Mouse (Mus musculus): Measurements from ENCODE around the gene Mylk.
"Not testable (repeated sequence)": the region's sequence is repeated elsewhere in the genome, so short reads cannot be mapped to it uniquely, and the experiment has no call there.

Mylk gene

DNA sequence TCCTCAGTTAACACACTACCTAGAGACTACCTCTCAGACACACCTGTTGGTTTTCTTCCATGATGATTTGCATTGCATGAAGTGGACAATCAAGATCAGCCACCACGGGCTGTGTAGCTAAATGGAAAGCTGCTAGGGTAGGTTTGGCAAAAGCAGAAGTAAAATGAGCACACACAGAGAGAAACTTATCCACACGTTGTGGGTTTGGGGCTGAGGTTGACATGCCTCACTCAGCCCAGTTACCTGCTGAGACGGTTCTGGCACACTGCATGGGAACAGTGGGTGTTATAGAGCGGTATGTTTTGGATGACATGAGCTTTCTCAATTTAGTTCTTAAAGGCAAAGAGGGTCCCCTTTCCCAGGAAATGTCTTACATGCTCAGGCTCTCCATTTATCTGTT is 25.1 kb downstream of the Mylk start:
- no peak for DNase-seq

- DNase-seq, result no peak
Observed at GRCm38 (mm10) chr16:34772445-34773032, 27.5 kb downstream of the Mylk start.

DNA sequence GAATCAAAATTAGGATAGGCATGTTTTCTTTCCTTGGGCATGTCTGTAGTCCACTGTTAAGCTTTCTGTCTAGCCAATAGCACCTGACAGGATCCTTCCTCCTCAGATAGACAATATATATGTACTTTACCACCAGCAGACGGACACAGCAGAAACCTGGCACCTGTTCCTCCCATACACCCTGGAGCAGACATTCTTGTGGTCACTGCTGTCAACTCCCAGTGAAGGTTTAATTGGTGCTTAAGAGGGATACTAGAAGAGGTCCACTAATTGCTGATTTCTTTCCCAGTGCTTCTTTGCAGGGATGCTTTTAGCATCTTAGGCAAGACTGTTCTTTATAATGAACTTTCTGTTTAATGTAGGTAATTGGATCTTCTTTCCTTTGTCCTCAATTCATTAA is 37.4 kb downstream of the Mylk start:
- no peak for DNase-seq

- no peak for DNase-seq
Observed at GRCm38 (mm10) chr16:34783536-34783935, 38.5 kb downstream of the Mylk start.

GRCm38 (mm10) chr16:34784675-34785074 is 39.7 kb downstream of the Mylk start:
- DNase-seq, result peak; percentile 28 to 59

DNA sequence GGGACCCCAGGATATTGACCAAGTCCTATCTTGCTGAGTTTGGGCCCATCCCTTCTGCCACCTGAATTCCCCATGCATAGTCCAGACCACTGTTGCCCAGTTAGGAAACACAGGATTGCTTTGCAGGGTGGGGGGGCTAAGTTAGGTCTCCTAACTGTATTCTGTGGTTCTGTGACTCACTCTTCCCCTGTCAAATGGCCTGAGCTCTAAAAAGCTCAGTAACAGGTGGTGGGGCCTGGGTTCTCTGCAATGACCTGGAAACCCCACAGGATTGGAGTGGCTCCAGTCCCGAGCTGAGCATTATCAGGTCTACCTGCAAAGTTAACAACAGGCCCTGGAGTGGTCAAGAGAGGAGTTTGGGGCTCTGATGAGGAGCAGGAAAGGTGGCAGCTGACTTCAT is 47.5 kb downstream of the Mylk start:
- DNase-seq, result no peak

DNA sequence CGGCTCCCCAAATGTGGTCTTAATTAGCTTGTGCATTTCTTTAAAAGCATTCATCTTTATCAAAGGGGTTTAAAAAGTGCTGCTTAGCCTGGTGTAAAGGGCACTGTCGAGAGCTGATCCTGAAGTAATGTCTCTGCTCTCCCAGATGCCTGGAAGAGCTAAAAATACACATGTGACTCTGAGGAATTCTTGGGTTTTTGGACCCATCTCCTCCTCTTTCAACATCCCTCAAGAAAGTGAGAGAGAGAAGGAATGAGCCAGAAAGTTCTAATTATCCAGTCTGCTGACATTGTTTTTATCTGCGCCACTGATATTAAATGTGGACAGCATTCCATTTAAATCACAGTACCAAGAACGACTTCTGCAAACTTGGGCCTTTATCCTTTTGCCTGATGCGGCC is 48.0 kb downstream of the Mylk start:
- DNase-seq, result no peak

DNA sequence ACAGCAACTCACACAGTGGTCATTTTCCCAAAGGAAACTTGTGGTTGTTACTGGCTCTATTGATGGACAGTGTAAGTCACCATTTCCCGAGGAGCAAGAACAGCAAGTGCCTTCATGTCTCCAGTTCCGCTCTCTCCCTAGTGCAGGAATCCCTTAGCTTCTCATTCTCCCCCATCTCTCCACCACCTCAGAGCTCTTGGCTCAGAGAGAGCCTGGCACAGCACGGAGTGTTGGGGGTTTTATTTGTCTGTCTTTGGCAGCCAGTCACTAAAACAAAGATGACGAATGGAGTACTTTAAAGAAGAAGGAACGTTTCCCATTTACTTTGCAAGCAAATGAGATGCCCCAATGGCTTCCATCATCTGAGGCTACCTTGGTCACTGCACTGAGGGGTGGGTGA is 56.2 kb downstream of the Mylk start:
- DNase-seq, result no peak

DNA sequence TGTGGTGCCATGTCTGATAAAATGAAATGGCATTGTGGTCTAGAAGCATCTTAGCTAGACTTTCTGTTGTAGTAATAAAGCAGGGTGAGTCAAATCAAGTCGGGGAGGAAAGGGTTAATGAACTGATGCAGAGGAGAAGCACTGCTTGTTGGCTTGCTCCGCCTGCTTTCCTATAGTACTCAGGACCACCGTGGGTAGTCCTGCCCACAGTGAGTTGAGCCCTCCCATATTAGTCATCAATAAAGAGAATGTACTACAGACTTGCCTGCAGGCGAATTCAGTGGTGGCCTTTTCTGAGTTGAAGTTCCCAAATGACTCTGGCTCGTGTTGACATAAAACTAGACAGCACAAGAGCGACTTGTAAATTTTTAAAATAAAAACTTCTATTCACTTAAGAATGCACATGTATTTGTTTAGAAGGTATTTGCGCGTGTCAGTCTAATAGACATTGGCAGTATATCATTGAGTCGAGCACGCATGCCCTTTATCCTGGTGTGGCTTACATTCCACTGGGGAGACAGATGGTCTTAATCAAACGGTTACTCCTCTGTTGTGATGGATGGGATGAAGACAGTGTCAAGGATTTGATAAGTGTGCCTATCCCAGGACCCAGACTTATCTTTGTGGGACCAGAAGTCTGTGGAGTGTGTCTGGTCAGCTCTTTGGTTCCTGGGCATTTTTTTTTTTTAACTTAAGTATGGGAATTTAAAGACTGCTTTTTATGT is 59.4 kb downstream of the Mylk start:
- DNase-seq, result no peak

- peak; percentile 43 to 59 for DNase-seq
Observed at GRCm38 (mm10) chr16:34806883-34807767, 62.1 kb downstream of the Mylk start.

DNA sequence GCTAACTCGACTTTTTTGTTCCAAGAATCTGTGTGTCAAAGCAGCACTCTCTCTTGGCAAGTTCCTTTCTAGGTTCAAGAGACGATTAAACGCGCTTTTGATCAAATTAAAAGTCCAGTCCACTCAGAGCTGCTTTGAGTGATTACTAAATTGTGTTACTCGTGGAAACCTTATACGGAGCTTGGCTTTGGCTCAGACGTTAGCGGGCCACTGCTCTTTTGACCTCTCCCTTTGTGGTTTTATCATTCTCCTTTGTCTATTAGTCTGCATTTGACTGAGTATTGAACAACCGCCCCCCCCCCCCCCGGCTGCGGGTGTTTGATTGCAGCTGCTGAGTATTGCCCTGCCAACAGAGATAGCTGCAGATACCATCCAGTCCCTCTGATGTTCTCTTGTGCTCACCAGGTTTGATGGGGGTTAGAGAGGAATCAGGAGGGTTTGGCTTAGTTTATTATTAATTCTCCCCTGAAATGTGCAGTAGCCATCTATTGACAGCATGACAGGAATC is 62.8 kb downstream of the Mylk start:
- DNase-seq, result no peak

GRCm38 (mm10) chr16:34812165-34812564 is 67.2 kb downstream of the Mylk start:
- peak in 1 of 2 experiments; percentile 41 for DNase-seq

- DNase-seq, result not testable (repeated sequence)
Observed at GRCm38 (mm10) chr16:34813161-34813560, 68.2 kb downstream of the Mylk start.

GRCm38 (mm10) chr16:34813570-34813969 is 68.6 kb downstream of the Mylk start:
- DNase-seq, result no peak

DNA sequence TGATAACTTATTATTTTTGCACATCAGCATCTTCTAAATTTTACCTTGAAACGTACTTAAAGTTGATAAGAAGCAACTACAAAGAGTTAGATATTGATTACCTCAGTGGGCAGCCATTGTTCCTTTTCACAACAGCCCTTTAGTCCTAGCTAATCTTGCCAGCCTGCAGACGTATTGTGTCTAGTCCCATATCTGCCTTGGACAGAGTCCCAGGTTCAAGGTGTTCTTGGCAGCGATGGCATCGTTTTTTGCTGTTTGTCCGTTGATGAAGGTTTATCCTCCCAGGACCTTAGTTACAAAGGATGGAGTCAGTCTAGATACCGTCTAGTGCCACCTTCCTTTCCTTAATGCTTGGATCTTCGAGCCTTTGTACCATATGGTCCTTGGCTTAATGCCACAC is 69.6 kb downstream of the Mylk start:
- no peak for DNase-seq

- DNase-seq, result no peak
Observed at GRCm38 (mm10) chr16:34816548-34816947, 71.5 kb downstream of the Mylk start.

DNA sequence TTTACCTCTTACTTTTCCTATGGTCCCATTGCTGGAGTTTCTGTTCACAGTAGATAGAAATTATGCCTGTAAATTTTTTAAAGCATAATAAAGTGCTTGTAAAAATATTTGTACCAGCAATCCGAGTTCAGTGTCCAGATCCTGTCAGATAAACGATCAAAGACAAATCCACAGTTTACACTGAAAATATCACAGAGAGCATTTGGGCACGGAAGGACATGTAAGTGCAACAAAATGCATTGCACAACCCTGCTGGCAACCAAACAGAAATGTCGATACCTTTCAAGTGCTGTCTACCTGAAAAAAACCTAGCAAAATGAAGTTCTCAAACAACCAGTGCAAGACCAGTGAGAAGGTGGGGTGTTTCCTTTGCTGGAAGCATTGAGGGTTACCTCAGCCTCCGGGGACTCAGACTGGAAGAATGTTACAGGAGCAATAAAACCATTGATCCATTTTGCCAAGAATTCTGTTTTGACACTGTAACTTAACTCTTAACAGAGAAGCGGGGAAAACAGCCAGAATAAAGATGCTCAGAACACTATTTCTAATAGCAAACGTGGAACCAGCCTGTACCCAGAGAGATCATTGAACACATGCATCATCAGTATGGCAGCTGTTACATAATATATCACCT is 80.2 kb downstream of the Mylk start:
- peak in 1 of 2 experiments; percentile 30 for DNase-seq

DNA sequence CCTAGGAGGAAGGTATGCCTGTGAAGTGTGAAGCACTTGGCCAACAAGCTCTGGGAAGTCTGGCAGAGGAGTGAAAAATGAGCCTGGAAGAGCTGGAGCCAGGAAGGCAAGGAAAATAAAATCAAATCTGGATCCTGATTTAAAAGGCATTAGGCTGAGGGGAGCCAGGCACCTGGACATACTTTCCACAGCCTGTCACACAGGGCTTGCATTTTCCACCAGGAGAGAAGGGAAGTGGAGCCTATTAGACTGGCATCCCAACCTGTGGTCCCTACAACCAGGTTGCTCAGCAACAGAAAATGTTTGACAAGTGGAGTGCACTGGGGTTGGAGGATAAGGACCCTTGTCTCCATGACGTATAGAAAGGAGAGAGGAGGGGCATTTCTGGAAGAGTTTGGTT is 89.5 kb downstream of the Mylk start:
- no peak for DNase-seq

DNA sequence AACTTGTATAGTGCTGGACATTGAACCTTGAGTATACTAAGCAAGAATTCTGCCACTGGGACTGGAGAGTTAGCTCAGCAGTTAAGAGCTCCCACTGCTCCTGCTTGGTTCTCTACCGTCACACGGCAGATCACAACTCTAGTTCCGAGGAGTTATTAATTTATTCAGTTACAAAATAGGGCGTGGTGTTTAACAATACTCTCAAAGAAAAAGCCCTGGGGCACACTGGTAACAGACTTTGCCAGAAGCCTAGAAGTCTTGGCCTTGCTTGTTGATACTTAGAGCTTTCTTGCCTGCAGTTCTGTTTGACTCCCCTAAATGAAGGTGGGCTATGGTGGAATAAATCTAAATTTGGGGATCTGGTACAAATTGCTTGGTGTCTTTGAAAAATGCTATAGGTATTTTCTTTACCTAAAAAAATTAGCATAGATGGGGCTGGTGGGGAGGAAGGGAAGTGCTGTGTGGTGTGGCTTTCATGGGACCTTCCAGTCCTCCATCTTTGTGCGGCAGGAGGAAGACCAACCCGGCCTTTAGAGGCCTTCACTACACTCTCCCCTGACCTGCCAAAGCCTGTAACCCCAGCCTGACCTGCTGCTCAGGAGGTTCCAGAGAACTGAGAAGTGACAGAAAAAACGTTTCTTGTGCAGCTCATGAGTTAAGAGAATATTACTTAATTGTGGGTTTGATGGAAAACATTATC is 94.1 kb downstream of the Mylk start:
- no peak for DNase-seq

GRCm38 (mm10) chr16:34839704-34840331 is 94.8 kb downstream of the Mylk start:
- DNase-seq, result peak in 1 of 2 experiments; percentile 43

GRCm38 (mm10) chr16:34844783-34845182 is 99.8 kb downstream of the Mylk start:
- no peak for DNase-seq

DNA sequence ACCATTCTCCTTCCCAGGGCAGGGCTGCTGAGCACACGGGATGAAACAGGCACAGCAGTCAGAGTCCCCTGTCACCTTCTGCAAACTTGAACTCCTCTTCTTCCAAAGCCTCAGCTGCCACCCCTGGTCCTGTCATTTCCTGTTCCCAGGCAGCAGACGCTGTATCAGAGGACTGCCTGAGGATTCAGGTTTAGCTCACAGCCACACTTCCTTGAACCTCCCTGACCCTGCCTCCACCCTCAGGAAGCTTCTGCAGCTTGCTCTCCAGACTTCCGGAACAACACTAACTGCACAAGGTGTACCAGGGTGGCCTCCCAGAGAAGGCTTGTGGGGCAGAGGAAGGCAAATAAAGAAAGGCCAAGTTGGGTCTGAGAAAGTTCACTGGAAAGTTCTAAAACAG is 102.6 kb downstream of the Mylk start:
- no peak for DNase-seq

Data from lung, adult 18-20 months (tissue).